Mouse (Mus musculus) heart, adult 8-10 months (tissue): ENCODE data around the gene Gpr152. TPM values are rescaled to one million over a fixed set of nuclear protein-coding genes. Genes with fewer than 3 reads are reported as not detected.

Source experiments
- total RNA-seq, 4 experiments: library from RNA; stranded (reverse); gene quantifications; 2 replicates each; pipeline ENCODE4 v1.2.4; 2022

Gpr152 gene
- total RNA-seq, 4 experiments from 2014 or later: not detected

Other genes starting within 250 kb of the Gpr152 start
- gene Tcirg1, start 232.7 kb upstream of the Gpr152 start, total RNA-seq: 10 to 100 TPM in 2 of 4 experiments, 1 to 10 TPM in 2; 8.5 to 13.9 (median 9.3) TPM
- gene Ndufs8, start 227.0 kb upstream of the Gpr152 start, total RNA-seq: 100 to 1,000 TPM; 481 to 543 (median 507) TPM
- gene Aldh3b1, start 210.0 kb upstream of the Gpr152 start, total RNA-seq: 1 to 10 TPM in 3 of 4 experiments, under 1 TPM in 1; 0.76 to 2.2 (median 1.6) TPM
- 10 to 100 TPM; 11.1 to 19.2 (median 13.7) TPM for gene Unc93b1, start 204.6 kb upstream of the Gpr152 start, total RNA-seq
- 1 to 10 TPM in 1 of 4 experiments, under 1 TPM in 3; 0.35 to 1.2 (median 0.55) TPM for gene Aldh3b3, start 181.1 kb upstream of the Gpr152 start, total RNA-seq
- gene Aldh3b2, start 167.5 kb upstream of the Gpr152 start, total RNA-seq: under 1 TPM in 2 of 4 experiments, not detected in 2; 0.19 to 0.23 TPM
- gene Acy3, start 153.2 kb upstream of the Gpr152 start, total RNA-seq: 10 to 100 TPM; 24.2 to 32.4 (median 28.4) TPM
- gene Tbx10, start 147.0 kb upstream of the Gpr152 start, total RNA-seq: not detected
- gene Nudt8, start 139.2 kb upstream of the Gpr152 start, total RNA-seq: 100 to 1,000 TPM; 134 to 165 (median 153) TPM
- gene Gm49405, start 139.2 kb upstream of the Gpr152 start, total RNA-seq: 1 to 10 TPM in 1 of 4 experiments, under 1 TPM in 3; 0.69 to 1.6 (median 0.81) TPM
- 100 to 1,000 TPM; 255 to 281 (median 261) TPM for gene Doc2g, start 136.5 kb upstream of the Gpr152 start, total RNA-seq
- 1,000 to 10,000 TPM; 1,087 to 1,207 (median 1,176) TPM for gene Ndufv1, start 127.0 kb upstream of the Gpr152 start, total RNA-seq
- 100 to 1,000 TPM; 355 to 468 (median 390) TPM for gene Gstp1, start 101.8 kb upstream of the Gpr152 start, total RNA-seq
- 100 to 1,000 TPM; 131 to 147 (median 142) TPM for gene Gstp2, start 93.8 kb upstream of the Gpr152 start, total RNA-seq
- not detected for gene Gstp3, start 80.2 kb upstream of the Gpr152 start, total RNA-seq
- not detected for gene Cabp2, start 58.2 kb upstream of the Gpr152 start, total RNA-seq
- 10 to 100 TPM; 33.6 to 43.4 (median 39.5) TPM for gene Cdk2ap2, start 42.6 kb upstream of the Gpr152 start, total RNA-seq
- gene Pitpnm1, start 39.8 kb upstream of the Gpr152 start, total RNA-seq: 10 to 100 TPM; 17.0 to 22.1 (median 18.3) TPM
- 10 to 100 TPM; 65.9 to 79.6 (median 70.7) TPM for gene Aip, start 13.9 kb upstream of the Gpr152 start, total RNA-seq
- gene Cabp4, start 4.2 kb downstream of the Gpr152 start, total RNA-seq: not detected
- 10 to 100 TPM; 34.9 to 55.9 (median 42.8) TPM for gene Coro1b, start 8.8 kb downstream of the Gpr152 start, total RNA-seq
- gene Ptprcap, start 13.8 kb downstream of the Gpr152 start, total RNA-seq: 1 to 10 TPM in 3 of 4 experiments, under 1 TPM in 1; 0.73 to 2.4 (median 1.3) TPM
- gene Rps6kb2, start 23.6 kb downstream of the Gpr152 start, total RNA-seq: 10 to 100 TPM; 15.6 to 17.9 (median 17.0) TPM
- gene Carns1, start 35.7 kb downstream of the Gpr152 start, total RNA-seq: 10 to 100 TPM; 28.3 to 37.5 (median 30.5) TPM
- gene Tbc1d10c, start 51.5 kb downstream of the Gpr152 start, total RNA-seq: 10 to 100 TPM in 2 of 4 experiments, 1 to 10 TPM in 2; 8.6 to 19.6 (median 12.4) TPM
- gene Ppp1ca, start 52.3 kb downstream of the Gpr152 start, total RNA-seq: 100 to 1,000 TPM; 261 to 310 (median 281) TPM
- 1 to 10 TPM; 5.3 to 6.2 (median 5.6) TPM for gene Rad9a, start 61.9 kb downstream of the Gpr152 start, total RNA-seq
- 1 to 10 TPM in 2 of 4 experiments, under 1 TPM in 2; 0.57 to 1.6 (median 1.0) TPM for gene Clcf1, start 74.5 kb downstream of the Gpr152 start, total RNA-seq
- under 1 TPM in 1 of 4 experiments, not detected in 3; 0.87 TPM for gene AC109138.7, start 74.6 kb downstream of the Gpr152 start, total RNA-seq
- gene Pold4, start 92.1 kb downstream of the Gpr152 start, total RNA-seq: 10 to 100 TPM; 11.9 to 17.5 (median 14.3) TPM
- gene Ssh3, start 129.4 kb downstream of the Gpr152 start, total RNA-seq: 10 to 100 TPM in 2 of 4 experiments, 1 to 10 TPM in 2; 6.1 to 11.4 (median 8.1) TPM
- 1 to 10 TPM in 1 of 4 experiments, under 1 TPM in 3; 0.59 to 2.1 (median 0.80) TPM for gene Ankrd13d, start 143.3 kb downstream of the Gpr152 start, total RNA-seq
- 10 to 100 TPM; 48.7 to 55.9 (median 50.7) TPM for gene Grk2, start 166.4 kb downstream of the Gpr152 start, total RNA-seq